Mouse (Mus musculus): ENCODE results near the gene Eml1. TPM values are rescaled to one million over a fixed set of nuclear protein-coding genes. Genes with fewer than 3 reads are reported as not detected.

Eml1 gene
- polyA plus RNA-seq, 1 experiment from 2014 or later = 91.3 TPM

DNA sequence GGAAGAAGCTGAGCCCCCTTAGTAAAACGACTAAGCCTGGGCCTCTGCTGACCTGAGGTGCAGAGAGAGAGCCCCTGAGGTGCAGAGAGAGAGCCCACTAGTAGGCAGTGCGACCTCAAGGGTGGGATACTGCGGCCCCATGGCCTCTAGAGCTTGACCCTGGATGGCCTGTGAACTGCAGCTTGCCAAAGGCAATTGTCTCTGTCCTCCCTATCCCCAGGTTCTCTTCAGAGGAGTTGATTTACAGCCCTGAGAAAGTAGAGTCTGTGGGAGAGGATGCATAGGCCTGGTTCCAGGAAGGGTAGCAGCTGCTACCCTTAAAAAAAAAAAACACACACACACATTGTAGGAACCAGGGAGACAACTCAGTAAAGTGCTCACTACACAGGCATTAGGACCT is 19.0 kb downstream of the Eml1 start:
- Histone ChIP-seq H3K27ac (ENCODE audit: low read depth, low read length) (no peak overlapping the region), H3K27me3 (ENCODE audit: control insufficient read depth, insufficient read depth, low read length) (no peaks in the 10 kb centered on the region), H3K9ac (ENCODE audit: low read depth, low read length) (no peak overlapping the region), H3K4me1 (replicated peaks; ENCODE audit: control insufficient read depth, insufficient read depth, low read length) (no peaks in the 10 kb centered on the region), H3K4me2 (replicated peaks; ENCODE audit: low read depth, low read length) (no peak overlapping the region), H3K36me3 (ENCODE audit: control insufficient read depth, insufficient read depth, low read length) (no peaks in the 10 kb centered on the region), H3K9me3 (ENCODE audit: control insufficient read depth, low read length) (no peaks in the 10 kb centered on the region), H3K4me3 (ENCODE audit: low read depth, low read length) (no peak overlapping the region)
- ATAC-seq (ENCODE audit: low FRiP score) = no peak
- DNase-seq (ENCODE audit: low spot score) = no peak
- WGBS = 22% methylated on average over 3 of the region's 3 CpGs

- no peak overlapping the region for H3K9ac ChIP-seq (ENCODE audit: low read depth, low read length)
- H3K27ac ChIP-seq (ENCODE audit: low read depth, low read length) = no peak overlapping the region
- WGBS = 75% methylated on average over 12 of the region's 12 CpGs
- ATAC-seq (ENCODE audit: low FRiP score) (no peak), DNase-seq (ENCODE audit: low spot score) (no peak)
- H3K4me1 ChIP-seq (replicated peaks; ENCODE audit: control insufficient read depth, insufficient read depth, low read length) = peaks cover 5% of the 10 kb centered on the region; the same call in 1 of the 2 replicates
- no peaks in the 10 kb centered on the region for H3K27me3 ChIP-seq (ENCODE audit: control insufficient read depth, insufficient read depth, low read length)
- H3K36me3 ChIP-seq (ENCODE audit: control insufficient read depth, insufficient read depth, low read length) = no peaks in the 10 kb centered on the region
- no peak overlapping the region for H3K4me3 ChIP-seq (ENCODE audit: low read depth, low read length)
- no peaks in the 10 kb centered on the region for H3K9me3 ChIP-seq (ENCODE audit: control insufficient read depth, low read length)
- no peak overlapping the region for H3K4me2 ChIP-seq (replicated peaks; ENCODE audit: low read depth, low read length)
These were observed 21.7 kb downstream of the Eml1 start for GRCm38 (mm10) chr12:108392254-108393044.

- Histone ChIP-seq H3K4me2 (replicated peaks; ENCODE audit: low read depth, low read length) (no peak overlapping the region), H3K9me3 (ENCODE audit: control insufficient read depth, low read length) (no peaks in the 10 kb centered on the region), H3K9ac (ENCODE audit: low read depth, low read length) (no peak overlapping the region), H3K36me3 (ENCODE audit: control insufficient read depth, insufficient read depth, low read length) (no peaks in the 10 kb centered on the region), H3K27me3 (ENCODE audit: control insufficient read depth, insufficient read depth, low read length) (no peaks in the 10 kb centered on the region), H3K27ac (ENCODE audit: low read depth, low read length) (no peak overlapping the region), H3K4me1 (replicated peaks; ENCODE audit: control insufficient read depth, insufficient read depth, low read length) (peaks cover 5% of the 10 kb centered on the region; the same call in 1 of the 2 replicates), H3K4me3 (ENCODE audit: low read depth, low read length) (no peak overlapping the region)
- no peak for ATAC-seq (ENCODE audit: low FRiP score)
- 94% methylated on average over 4 of the region's 4 CpGs for WGBS
- no peak for DNase-seq (ENCODE audit: low spot score)
These were observed 22.3 kb downstream of the Eml1 start for GRCm38 (mm10) chr12:108393082-108393481.

DNA sequence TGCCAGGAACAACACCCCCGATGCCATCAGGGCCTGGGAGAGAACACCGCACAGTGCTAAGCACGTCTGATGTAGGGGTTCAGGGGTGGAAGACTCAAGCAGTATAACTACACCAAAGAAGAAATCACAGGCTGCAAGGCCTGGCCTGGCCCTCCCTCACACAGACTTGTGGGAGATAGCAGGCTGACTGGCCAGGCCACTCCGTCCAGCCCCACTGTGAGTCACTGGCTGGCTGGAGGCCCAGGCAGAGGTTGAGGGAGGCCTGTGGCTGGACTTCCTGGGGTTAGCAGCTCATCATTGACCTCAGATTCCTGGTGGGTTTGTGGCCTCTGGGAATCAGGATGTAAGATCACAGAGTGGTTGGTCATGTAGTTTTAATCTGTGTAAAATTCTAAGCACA is 22.9 kb downstream of the Eml1 start:
- Histone ChIP-seq H3K27me3 (ENCODE audit: control insufficient read depth, insufficient read depth, low read length) (no peaks in the 10 kb centered on the region), H3K4me3 (ENCODE audit: low read depth, low read length) (no peak overlapping the region), H3K9ac (ENCODE audit: low read depth, low read length) (no peak overlapping the region), H3K27ac (ENCODE audit: low read depth, low read length) (no peak overlapping the region), H3K4me2 (replicated peaks; ENCODE audit: low read depth, low read length) (no peak overlapping the region), H3K9me3 (ENCODE audit: control insufficient read depth, low read length) (no peaks in the 10 kb centered on the region), H3K4me1 (replicated peaks; ENCODE audit: control insufficient read depth, insufficient read depth, low read length) (peaks cover 5% of the 10 kb centered on the region; the same call in 1 of the 2 replicates), H3K36me3 (ENCODE audit: control insufficient read depth, insufficient read depth, low read length) (no peaks in the 10 kb centered on the region)
- WGBS = 85% methylated on average over 4 of the region's 4 CpGs
- ATAC-seq (ENCODE audit: low FRiP score) (no peak), DNase-seq (ENCODE audit: low spot score) (no peak)

- no peak overlapping the region for H3K27ac ChIP-seq (ENCODE audit: low read depth, low read length)
- ATAC-seq (ENCODE audit: low FRiP score) = no peak
- WGBS = 90% methylated on average over 17 of the region's 17 CpGs
These were observed 24.0 kb downstream of the Eml1 start for GRCm38 (mm10) chr12:108394534-108395284.

GRCm38 (mm10) chr12:108395285-108395660 is 24.5 kb downstream of the Eml1 start:
- peaks cover 5% of the 10 kb centered on the region; the same call in 1 of the 2 replicates for H3K4me1 ChIP-seq (replicated peaks; ENCODE audit: control insufficient read depth, insufficient read depth, low read length)
- H3K4me2 ChIP-seq (replicated peaks; ENCODE audit: low read depth, low read length) = no peak overlapping the region
- WGBS = 74% methylated on average over 6 of the region's 6 CpGs
- no peak; the same call in 1 of the 2 replicates for ATAC-seq (ENCODE audit: low FRiP score)
- H3K9me3 ChIP-seq (ENCODE audit: control insufficient read depth, low read length) = no peaks in the 10 kb centered on the region
- no peak for DNase-seq (ENCODE audit: low spot score)
- no peak overlapping the region for H3K4me3 ChIP-seq (ENCODE audit: low read depth, low read length)
- no peaks in the 10 kb centered on the region for H3K27me3 ChIP-seq (ENCODE audit: control insufficient read depth, insufficient read depth, low read length)
- H3K27ac ChIP-seq (ENCODE audit: low read depth, low read length) = peak overlapping the region; percentile 75; the same call in 1 of the 2 replicates
- H3K9ac ChIP-seq (ENCODE audit: low read depth, low read length) = no peak overlapping the region
- no peaks in the 10 kb centered on the region for H3K36me3 ChIP-seq (ENCODE audit: control insufficient read depth, insufficient read depth, low read length)

More at GRCm38 (mm10) chr12:108394534-108395284, 24.0 kb downstream of the Eml1 start:
- Histone ChIP-seq H3K9me3 (ENCODE audit: control insufficient read depth, low read length) (no peaks in the 10 kb centered on the region), H3K27me3 (ENCODE audit: control insufficient read depth, insufficient read depth, low read length) (no peaks in the 10 kb centered on the region), H3K4me3 (ENCODE audit: low read depth, low read length) (no peak overlapping the region), H3K4me2 (replicated peaks; ENCODE audit: low read depth, low read length) (no peak overlapping the region), H3K36me3 (ENCODE audit: control insufficient read depth, insufficient read depth, low read length) (no peaks in the 10 kb centered on the region), H3K4me1 (replicated peaks; ENCODE audit: control insufficient read depth, insufficient read depth, low read length) (peaks cover 5% of the 10 kb centered on the region; the same call in 1 of the 2 replicates), H3K9ac (ENCODE audit: low read depth, low read length) (no peak overlapping the region)
- no peak for DNase-seq (ENCODE audit: low spot score)

DNA sequence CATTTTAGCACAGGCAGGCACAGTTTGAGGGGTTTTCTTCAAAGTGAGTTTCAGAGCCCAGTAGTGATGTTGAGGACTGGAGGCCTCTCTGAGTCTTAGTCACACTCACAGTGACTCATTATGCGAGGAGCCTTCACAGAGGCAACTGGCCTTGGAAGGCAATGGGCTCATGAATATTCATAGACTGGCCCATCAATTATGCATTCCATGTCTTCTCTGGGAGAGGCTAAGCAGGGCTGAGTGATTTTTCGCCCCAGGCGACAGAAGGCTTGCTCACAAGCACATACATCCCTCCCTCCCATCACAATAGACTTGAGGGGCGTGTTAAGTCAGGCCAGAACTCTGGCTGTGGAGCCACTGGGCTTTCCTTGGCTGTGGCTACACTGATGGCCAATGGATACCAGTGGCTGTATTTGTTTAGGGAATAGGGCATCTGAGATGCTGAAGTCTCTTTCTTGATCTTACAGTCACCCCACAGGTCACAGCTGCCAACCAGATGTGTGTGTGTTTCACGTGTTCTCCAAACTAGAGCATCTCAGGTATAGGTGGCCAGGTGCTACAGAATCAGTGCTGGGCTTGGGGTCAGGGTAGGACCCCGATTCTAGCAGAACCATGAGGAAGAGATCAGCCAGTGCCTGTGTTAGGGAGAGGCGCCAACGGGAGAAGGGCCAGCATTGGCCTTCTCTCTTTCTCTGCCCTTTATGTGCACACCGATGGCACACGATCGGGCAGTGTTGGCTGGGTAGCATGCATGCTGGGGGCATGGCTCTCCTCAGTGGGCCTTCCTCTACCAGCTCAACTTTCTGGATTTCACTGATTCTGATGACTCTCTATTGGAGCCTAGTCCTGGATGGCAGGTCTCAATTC is 25.6 kb downstream of the Eml1 start:
- Histone ChIP-seq H3K27ac (ENCODE audit: low read depth, low read length) (peak overlapping the region; percentile 75), H3K27me3 (ENCODE audit: control insufficient read depth, insufficient read depth, low read length) (no peaks in the 10 kb centered on the region), H3K4me2 (replicated peaks; ENCODE audit: low read depth, low read length) (no peak overlapping the region), H3K4me3 (ENCODE audit: low read depth, low read length) (no peak overlapping the region), H3K4me1 (replicated peaks; ENCODE audit: control insufficient read depth, insufficient read depth, low read length) (peaks cover 5% of the 10 kb centered on the region; the same call in 1 of the 2 replicates), H3K9me3 (ENCODE audit: control insufficient read depth, low read length) (no peaks in the 10 kb centered on the region), H3K9ac (ENCODE audit: low read depth, low read length) (no peak overlapping the region), H3K36me3 (ENCODE audit: control insufficient read depth, insufficient read depth, low read length) (no peaks in the 10 kb centered on the region)
- ATAC-seq (ENCODE audit: low FRiP score) (peak; percentile 96), DNase-seq (ENCODE audit: low spot score) (peak; percentile 92)
- WGBS = 64% methylated on average over 11 of the region's 11 CpGs

GRCm38 (mm10) chr12:108398681-108399080 is 27.9 kb downstream of the Eml1 start:
- no peak for ATAC-seq (ENCODE audit: low FRiP score)
- Histone ChIP-seq H3K27ac (ENCODE audit: low read depth, low read length) (no peak overlapping the region), H3K9ac (ENCODE audit: low read depth, low read length) (no peak overlapping the region), H3K27me3 (ENCODE audit: control insufficient read depth, insufficient read depth, low read length) (no peaks in the 10 kb centered on the region), H3K36me3 (ENCODE audit: control insufficient read depth, insufficient read depth, low read length) (no peaks in the 10 kb centered on the region), H3K9me3 (ENCODE audit: control insufficient read depth, low read length) (no peaks in the 10 kb centered on the region), H3K4me3 (ENCODE audit: low read depth, low read length) (no peak overlapping the region), H3K4me2 (replicated peaks; ENCODE audit: low read depth, low read length) (no peak overlapping the region), H3K4me1 (replicated peaks; ENCODE audit: control insufficient read depth, insufficient read depth, low read length) (peaks cover 5% of the 10 kb centered on the region; the same call in 1 of the 2 replicates)
- 93% methylated on average over 7 of the region's 7 CpGs for WGBS
- DNase-seq (ENCODE audit: low spot score) = no peak
